Mouse (Mus musculus): Measurements from ENCODE around the gene Clmp. TPM values are rescaled to one million over a fixed set of nuclear protein-coding genes. Genes with fewer than 3 reads are reported as not detected.

Gene Clmp
- polyA plus RNA-seq, 1 experiment: 1.4 TPM

DNA sequence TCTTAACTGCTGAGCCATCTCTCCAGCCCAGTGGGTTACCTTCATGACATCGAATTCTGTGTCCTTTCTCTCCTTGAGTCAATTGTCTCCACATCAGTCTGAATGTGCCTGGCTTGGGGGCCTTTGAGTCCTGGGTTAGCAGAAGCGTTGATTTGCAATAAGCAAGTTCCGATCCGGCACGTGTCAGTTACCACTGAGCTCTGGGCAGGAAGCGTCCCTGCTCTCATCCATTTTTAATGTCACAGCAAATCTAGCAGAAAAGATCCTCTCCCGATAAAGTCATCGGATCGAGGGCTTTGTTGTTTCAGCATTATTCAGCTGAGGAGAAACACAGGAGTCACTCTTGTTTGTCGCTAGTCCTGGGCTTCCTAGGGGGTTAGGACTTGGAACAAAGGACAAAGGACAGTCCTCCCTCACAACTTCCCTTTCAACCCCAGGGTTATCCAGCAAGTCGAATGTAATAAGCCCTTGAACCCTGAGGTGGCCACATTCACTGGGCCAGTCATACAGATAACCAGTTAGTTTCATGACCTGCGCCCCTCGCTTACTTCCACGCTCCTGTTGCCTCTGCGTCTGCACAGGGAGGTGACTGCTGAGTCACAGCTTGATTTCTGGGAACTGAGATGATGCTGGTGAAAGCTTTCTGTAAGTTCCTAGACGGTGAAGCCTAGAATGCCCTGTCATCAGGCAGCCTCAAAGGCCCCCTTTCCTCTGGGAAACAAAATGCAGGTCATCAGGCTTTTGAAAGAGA, 43.1 kb upstream of the Clmp start:
- H3K27me3 ChIP-seq (ENCODE audit: control insufficient read depth, insufficient read depth, low read length): no peaks in the 10 kb centered on the region
- no peaks in the 10 kb centered on the region for H3K36me3 ChIP-seq (ENCODE audit: control insufficient read depth, insufficient read depth, low read length)
- H3K27ac ChIP-seq (ENCODE audit: insufficient read depth, low read length): no peak overlapping the region
- DNase-seq (ENCODE audit: low read depth in 1 of 2, low spot score in 2 of 2): no peak
- no peak overlapping the region for H3K4me3 ChIP-seq (ENCODE audit: extremely low read depth, insufficient read depth, insufficient read length)
- 34% methylated on average over 16 of the region's 16 CpGs for WGBS
- TF ChIP-seq CTCF (IDR thresholded peaks at IDR 0.05; ENCODE audit: extremely low read depth, insufficient read depth, insufficient read length, insufficient replicate concordance): no peak
- no peak for TF ChIP-seq POLR2A (IDR thresholded peaks at IDR 0.05; ENCODE audit: low read depth, low read length)
- no peaks in the 10 kb centered on the region; the same call in 1 of the 2 replicates for H3K4me1 ChIP-seq (ENCODE audit: control insufficient read depth, insufficient read depth, insufficient read length)

DNA sequence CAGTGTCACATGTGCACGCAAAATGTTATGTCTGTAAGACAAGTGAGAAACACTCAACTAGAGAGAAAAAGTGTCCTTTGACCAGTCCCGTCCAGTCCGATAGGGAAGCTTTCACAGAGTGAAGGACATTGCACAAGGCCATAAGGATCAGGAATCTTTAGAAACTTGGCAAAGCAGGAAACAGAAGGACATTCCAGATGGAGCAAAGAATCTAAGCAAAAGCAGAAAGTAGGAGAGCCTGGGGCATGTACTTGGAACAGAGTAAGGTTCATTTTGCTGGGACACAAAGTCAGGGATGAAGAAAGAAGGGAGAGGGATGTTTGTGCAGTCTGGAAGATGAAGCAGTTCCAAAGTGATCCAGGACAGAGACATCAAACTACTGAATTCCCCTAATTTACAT, 36.3 kb upstream of the Clmp start:
- DNase-seq (ENCODE audit: low read depth in 1 of 2, low spot score in 2 of 2): no peak
- no peak for TF ChIP-seq CTCF (IDR thresholded peaks at IDR 0.05; ENCODE audit: extremely low read depth, insufficient read depth, insufficient read length, insufficient replicate concordance)
- no peak for TF ChIP-seq POLR2A (IDR thresholded peaks at IDR 0.05; ENCODE audit: low read depth, low read length)
- H3K4me3 ChIP-seq (ENCODE audit: extremely low read depth, insufficient read depth, insufficient read length): no peak overlapping the region
- WGBS: 89% methylated on average over 3 of the region's 3 CpGs
- no peaks in the 10 kb centered on the region for H3K36me3 ChIP-seq (ENCODE audit: control insufficient read depth, insufficient read depth, low read length)
- no peaks in the 10 kb centered on the region for H3K27me3 ChIP-seq (ENCODE audit: control insufficient read depth, insufficient read depth, low read length)
- H3K27ac ChIP-seq (ENCODE audit: insufficient read depth, low read length): no peak overlapping the region
- no peaks in the 10 kb centered on the region for H3K4me1 ChIP-seq (ENCODE audit: control insufficient read depth, insufficient read depth, insufficient read length)

DNA sequence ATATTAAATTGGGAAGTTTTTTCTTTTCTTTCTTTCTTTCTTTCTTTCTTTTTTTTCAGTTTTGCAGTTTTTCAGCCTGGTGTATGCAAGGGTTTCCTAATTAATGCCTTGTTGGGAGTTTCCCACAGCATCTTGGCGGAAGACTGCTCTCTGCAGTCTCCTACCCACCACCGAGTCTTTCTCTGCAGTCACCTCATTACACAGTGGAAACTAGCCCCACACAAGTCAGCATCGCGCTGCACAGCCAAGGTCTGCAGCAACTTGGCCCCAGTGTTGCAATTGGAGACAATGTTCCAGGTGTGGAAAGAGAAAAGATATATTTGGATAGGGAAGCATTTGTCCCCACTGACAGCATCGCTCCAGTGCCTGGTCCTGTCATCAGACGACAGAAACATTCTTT, 35.8 kb upstream of the Clmp start:
- DNase-seq (ENCODE audit: low read depth in 1 of 2, low spot score in 2 of 2): no peak
- H3K4me1 ChIP-seq (ENCODE audit: control insufficient read depth, insufficient read depth, insufficient read length): no peaks in the 10 kb centered on the region
- H3K27ac ChIP-seq (ENCODE audit: insufficient read depth, low read length): no peak overlapping the region
- 87% methylated on average over 6 of the region's 6 CpGs for WGBS
- H3K36me3 ChIP-seq (ENCODE audit: control insufficient read depth, insufficient read depth, low read length): no peaks in the 10 kb centered on the region
- H3K27me3 ChIP-seq (ENCODE audit: control insufficient read depth, insufficient read depth, low read length): no peaks in the 10 kb centered on the region
- no peak overlapping the region for H3K4me3 ChIP-seq (ENCODE audit: extremely low read depth, insufficient read depth, insufficient read length)
- TF ChIP-seq CTCF (IDR thresholded peaks at IDR 0.05; ENCODE audit: extremely low read depth, insufficient read depth, insufficient read length, insufficient replicate concordance) (no peak), POLR2A (IDR thresholded peaks at IDR 0.05; ENCODE audit: low read depth, low read length) (no peak)

DNA sequence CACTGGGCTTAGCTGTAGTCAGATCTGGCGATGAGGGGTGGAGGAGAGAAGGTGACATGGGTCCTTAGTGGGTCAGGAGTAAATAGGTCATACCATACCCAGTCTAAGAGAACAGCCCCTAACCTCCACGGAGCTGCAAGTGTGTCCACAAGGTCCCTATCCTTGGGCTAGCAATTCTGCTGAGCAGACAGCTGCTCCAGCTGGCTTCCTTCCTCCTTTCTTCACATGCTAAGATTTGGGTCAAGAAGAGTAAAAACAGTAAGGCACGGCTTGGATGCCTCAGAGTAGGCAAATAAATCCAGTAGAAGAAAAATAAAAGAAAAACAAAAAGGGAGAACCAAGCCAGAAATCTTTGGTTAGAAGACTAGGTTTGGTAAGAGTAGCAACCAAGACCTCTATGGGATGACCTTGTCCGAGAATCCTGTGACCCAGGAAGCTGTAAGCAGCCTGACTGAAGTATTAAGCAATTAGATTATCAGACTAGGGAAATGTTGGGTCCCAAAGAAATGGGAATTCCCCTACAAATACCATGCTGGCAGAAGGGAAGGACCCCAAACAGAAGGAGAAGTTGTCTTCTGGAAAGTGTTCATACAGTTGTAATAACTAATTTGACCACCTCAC, 34.4 kb upstream of the Clmp start:
- no peaks in the 10 kb centered on the region for H3K27me3 ChIP-seq (ENCODE audit: control insufficient read depth, insufficient read depth, low read length)
- WGBS: 40% methylated on average over 4 of the region's 4 CpGs
- no peak overlapping the region for H3K27ac ChIP-seq (ENCODE audit: insufficient read depth, low read length)
- no peaks in the 10 kb centered on the region for H3K36me3 ChIP-seq (ENCODE audit: control insufficient read depth, insufficient read depth, low read length)
- TF ChIP-seq POLR2A (IDR thresholded peaks at IDR 0.05; ENCODE audit: low read depth, low read length) (no peak), CTCF (IDR thresholded peaks at IDR 0.05; ENCODE audit: extremely low read depth, insufficient read depth, insufficient read length, insufficient replicate concordance) (no peak)
- DNase-seq (ENCODE audit: low read depth in 1 of 2, low spot score in 2 of 2): no peak
- no peak overlapping the region for H3K4me3 ChIP-seq (ENCODE audit: extremely low read depth, insufficient read depth, insufficient read length)
- H3K4me1 ChIP-seq (ENCODE audit: control insufficient read depth, insufficient read depth, insufficient read length): no peaks in the 10 kb centered on the region

DNA sequence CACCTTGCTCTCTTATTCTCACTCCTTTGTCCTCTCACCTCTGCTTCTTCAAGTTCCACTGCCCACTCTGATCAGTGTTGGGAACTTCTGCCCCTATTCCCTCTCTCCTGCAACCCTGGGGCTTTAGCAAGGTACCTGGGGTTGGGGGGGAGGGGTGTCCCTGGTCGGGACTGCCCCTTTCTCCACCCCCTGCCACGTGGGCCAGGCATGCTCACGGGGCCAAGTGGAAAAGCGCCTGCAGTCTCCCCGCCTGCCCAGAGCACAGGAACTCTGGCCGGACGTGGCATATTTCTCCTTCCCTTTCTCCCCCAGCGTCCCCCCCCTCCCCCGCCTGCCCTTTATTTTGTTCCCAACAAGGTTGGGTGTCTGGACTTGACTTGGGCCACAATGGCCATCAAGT, 33.0 kb upstream of the Clmp start:
- WGBS: 19% methylated on average over 9 of the region's 9 CpGs
- H3K4me1 ChIP-seq (ENCODE audit: control insufficient read depth, insufficient read depth, insufficient read length): no peaks in the 10 kb centered on the region
- no peak for DNase-seq (ENCODE audit: low read depth in 1 of 2, low spot score in 2 of 2)
- no peak overlapping the region for H3K4me3 ChIP-seq (ENCODE audit: extremely low read depth, insufficient read depth, insufficient read length)
- H3K36me3 ChIP-seq (ENCODE audit: control insufficient read depth, insufficient read depth, low read length): no peaks in the 10 kb centered on the region
- no peak overlapping the region for H3K27ac ChIP-seq (ENCODE audit: insufficient read depth, low read length)
- H3K27me3 ChIP-seq (ENCODE audit: control insufficient read depth, insufficient read depth, low read length): no peaks in the 10 kb centered on the region
- TF ChIP-seq CTCF (IDR thresholded peaks at IDR 0.05; ENCODE audit: extremely low read depth, insufficient read depth, insufficient read length, insufficient replicate concordance) (no peak), POLR2A (IDR thresholded peaks at IDR 0.05; ENCODE audit: low read depth, low read length) (no peak)

DNA sequence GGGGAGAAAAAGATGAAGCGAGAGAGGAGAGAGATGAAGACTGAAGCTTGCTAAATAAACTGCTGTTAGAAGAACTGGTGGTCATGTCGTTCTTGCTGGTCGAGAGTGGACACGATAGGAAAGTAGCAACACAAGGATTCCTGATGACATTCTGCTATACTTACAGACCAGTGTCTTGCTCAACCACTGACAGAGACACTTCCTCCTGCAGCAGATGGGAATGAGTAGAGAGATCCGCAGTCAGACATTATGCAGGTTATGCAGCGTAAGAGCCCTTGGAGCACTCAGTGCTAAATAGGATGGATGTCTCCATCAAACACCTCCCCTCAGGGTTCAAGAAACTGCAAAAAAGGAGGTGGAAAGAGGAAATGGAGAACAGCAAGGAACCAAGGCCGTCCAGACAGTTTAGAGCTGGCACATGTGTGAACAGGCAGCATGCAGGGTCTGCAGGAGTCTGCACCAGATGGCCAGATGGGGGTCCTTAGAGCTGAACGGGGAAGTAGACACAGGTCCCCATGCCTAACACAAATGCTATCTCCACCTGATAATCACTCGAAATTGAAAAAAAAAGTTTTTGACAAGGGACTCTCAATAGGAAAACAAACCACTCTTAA, 19.5 kb upstream of the Clmp start:
- Histone ChIP-seq H3K36me3 (ENCODE audit: control insufficient read depth, insufficient read depth, low read length) (no peaks in the 10 kb centered on the region), H3K4me1 (ENCODE audit: control insufficient read depth, insufficient read depth, insufficient read length) (no peaks in the 10 kb centered on the region), H3K4me3 (ENCODE audit: extremely low read depth, insufficient read depth, insufficient read length) (no peak overlapping the region), H3K27me3 (ENCODE audit: control insufficient read depth, insufficient read depth, low read length) (no peaks in the 10 kb centered on the region), H3K27ac (ENCODE audit: insufficient read depth, low read length) (no peak overlapping the region)
- TF ChIP-seq CTCF (IDR thresholded peaks at IDR 0.05; ENCODE audit: extremely low read depth, insufficient read depth, insufficient read length, insufficient replicate concordance): no peak
- TF ChIP-seq POLR2A (IDR thresholded peaks at IDR 0.05; ENCODE audit: low read depth, low read length): no peak
- no peak for DNase-seq (ENCODE audit: low read depth in 1 of 2, low spot score in 2 of 2)
- WGBS: 69% methylated on average over 9 of the region's 9 CpGs

DNA sequence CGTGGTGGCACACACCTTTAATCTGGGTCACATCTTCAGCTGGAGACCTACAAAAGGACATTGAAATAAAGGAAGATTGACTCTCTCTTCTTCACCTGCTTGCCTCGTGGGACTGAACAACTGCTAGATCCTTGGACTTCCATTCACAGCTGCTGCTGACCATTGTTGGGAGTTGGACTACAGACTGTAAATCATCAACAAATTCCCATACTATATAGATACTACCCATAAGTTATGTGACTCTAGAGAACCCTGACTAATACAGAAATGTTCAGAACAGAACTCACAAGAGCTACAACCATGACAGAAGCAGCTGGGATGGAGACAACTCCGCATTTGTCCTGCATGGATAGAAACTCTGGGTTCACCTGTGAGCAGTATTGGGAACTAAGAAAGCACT, 15.4 kb upstream of the Clmp start, which contains the start of gene Gm21915:
Gene Gm21915, plus strand, starts transcription at position 301 of the 400 bp plus-strand sequence.
- no peak for TF ChIP-seq POLR2A (IDR thresholded peaks at IDR 0.05; ENCODE audit: low read depth, low read length)
- no peak for TF ChIP-seq CTCF (IDR thresholded peaks at IDR 0.05; ENCODE audit: extremely low read depth, insufficient read depth, insufficient read length, insufficient replicate concordance)
- 84% methylated on average over 3 of the region's 3 CpGs for WGBS
- Histone ChIP-seq H3K36me3 (ENCODE audit: control insufficient read depth, insufficient read depth, low read length) (no peaks in the 10 kb centered on the region), H3K4me3 (ENCODE audit: extremely low read depth, insufficient read depth, insufficient read length) (no peak within 1 kb of the TSS), H3K27ac (ENCODE audit: insufficient read depth, low read length) (no peak within 1 kb of the TSS), H3K27me3 (ENCODE audit: control insufficient read depth, insufficient read depth, low read length) (no peaks in the 10 kb centered on the region), H3K4me1 (ENCODE audit: control insufficient read depth, insufficient read depth, insufficient read length) (no peaks in the 10 kb centered on the region)
- DNase-seq (ENCODE audit: low read depth in 1 of 2, low spot score in 2 of 2): no peak
